Mouse (Mus musculus) MEL (cell line): ENCODE measurements at regions not wholly inside any gene's neighbourhood (a gene's known extent, or its start where the extent isn't known, plus 50 kb on each side); places are given as distances from the start of the nearest gene placed in this dataset.

ENCODE experiments used
- CHD1 ChIP-seq: IDR thresholded peaks from 2 replicates; pipeline ENCODE4 v1.6.1; 2012; ENCODE audit warnings: low read depth, mild to moderate bottlenecking, inconsistent platforms, low read length, improper control_type of control experiment
- CTCF ChIP-seq, 3 experiments: IDR thresholded peaks in 2 of 3; conservative IDR thresholded peaks in 1 of 3; 2 replicates each; pipeline ENCODE4 v1.5.1; 2011 to 2012; ENCODE audit warnings: low read length in 3 of 3, low read depth in 2 of 3, mild to moderate bottlenecking in 2 of 3, improper control_type of control experiment in 1 of 3, inconsistent platforms in 1 of 3, mixed read lengths in 1 of 3, moderate library complexity in 1 of 3; ENCODE audit not compliant: control insufficient read depth in 1 of 3, insufficient read depth in 1 of 3, poor library complexity in 1 of 3, severe bottlenecking in 1 of 3
- EP300 ChIP-seq, 2 experiments: IDR thresholded peaks; 2 replicates each; pipeline ENCODE4 v1.6.1; 2011; ENCODE audit warnings: improper control_type of control experiment in 2 of 2, low read length in 2 of 2, low read depth in 1 of 2, mild to moderate bottlenecking in 1 of 2
- GABPA ChIP-seq: IDR thresholded peaks from 2 replicates; pipeline ENCODE4 v1.6.1; 2012; ENCODE audit warnings: low read depth, mild to moderate bottlenecking, inconsistent platforms, low read length, improper control_type of control experiment, moderate library complexity
- GATA1 ChIP-seq: IDR thresholded peaks from 2 replicates; pipeline ENCODE4 v1.6.1; 2011; ENCODE audit warnings: low read depth, low read length, improper control_type of control experiment
- JUND ChIP-seq: IDR thresholded peaks from 2 replicates; pipeline ENCODE4 v1.6.1; 2011; ENCODE audit warnings: low read depth, mild to moderate bottlenecking, improper control_type of control experiment, low read length
- KAT2A ChIP-seq: conservative IDR thresholded peaks from 2 replicates; pipeline ENCODE4 v1.6.1; 2012; ENCODE audit warnings: low read depth, low read length, improper control_type of control experiment, inconsistent platforms
- MEF2A ChIP-seq: IDR thresholded peaks from 2 replicates; pipeline ENCODE4 v1.6.1; 2014; ENCODE audit warnings: low read depth, mild to moderate bottlenecking, inconsistent platforms, low read length, improper control_type of control experiment; ENCODE audit not compliant: poor library complexity, insufficient replicate concordance, severe bottlenecking; ENCODE audit errors: extremely low read depth
- POLR2AphosphoS2 ChIP-seq: IDR thresholded peaks from 2 replicates; pipeline ENCODE4 v1.6.1; 2011; ENCODE audit warnings: low read length, improper control_type of control experiment
- POLR2AphosphoS5 ChIP-seq: IDR thresholded peaks from 2 replicates; pipeline ENCODE4 v1.6.1; 2012; ENCODE audit warnings: low read depth, borderline replicate concordance, mild to moderate bottlenecking, inconsistent platforms, low read length, moderate library complexity, mixed read lengths
- ZNF384 ChIP-seq: IDR thresholded peaks from 2 replicates; pipeline ENCODE4 v1.6.1; 2012; ENCODE audit warnings: low read depth, mild to moderate bottlenecking, inconsistent platforms, low read length, improper control_type of control experiment

GRCm38 (mm10) chr2:71655504-71656390 is 89.7 kb upstream of the Itga6 start:
- TF ChIP-seq ZNF384 (no peak), EP300 (IDR thresholded peaks at IDR 0.05; ENCODE audit: low read depth in 1 of 2, low read length in 2 of 2) (no peak), POLR2AphosphoS2 (no peak), CTCF (IDR thresholded peaks at IDR 0.05 in 2 of 3, conservative IDR thresholded peaks at IDR 0.05 in 1 of 3; ENCODE audit: control insufficient read depth in 1 of 3, insufficient read depth in 1 of 3, low read depth in 2 of 3, low read length in 3 of 3, poor library complexity in 1 of 3, severe bottlenecking in 1 of 3) (no peak), KAT2A (no peak), GABPA (no peak), CHD1 (no peak), POLR2AphosphoS5 (no peak), GATA1 (no peak), JUND (no peak), MEF2A (no peak)
